Mouse (Mus musculus) forebrain, embryonic 14.5 days (tissue): ENCODE measurements around the gene Mvb12a. TPM values are rescaled to one million over a fixed set of nuclear protein-coding genes. Genes with fewer than 3 reads are reported as not detected.
A peak's percentile ranks its signal among the peaks of the same experiment; 100 is the strongest.

Experiments
- ATAC-seq: fragments of 200-750 bp; cut with Nextera tagmentation; 2 replicates; pipeline ENCODE4 v1.8.0; 2017; ENCODE audit warnings: mild to moderate bottlenecking, moderate library complexity
- DNase-seq: peaks from one replicate; pipeline ENCODE4 v3.0.0-alpha.2; 2015; ENCODE audit warnings: low spot score
- H3K27ac ChIP-seq: fragments of 300-500 bp; sonication (generic); 2 replicates; pipeline ENCODE4 v1.5.1; 2014; ENCODE audit warnings: low read depth, mild to moderate bottlenecking, control low read depth, low read length, moderate library complexity
- H3K27me3 ChIP-seq: fragments of 300-500 bp; sonication (generic); replicated peaks from 2 replicates; pipeline ENCODE4 v1.6.1; 2014; ENCODE audit warnings: low read length, control low read depth, mixed read lengths; ENCODE audit not compliant: control insufficient read depth, insufficient read depth
- H3K36me3 ChIP-seq: fragments of 300-500 bp; sonication (generic); 2 replicates; pipeline ENCODE4 v1.6.1; 2014; ENCODE audit warnings: low read length, control low read depth; ENCODE audit not compliant: control insufficient read depth, insufficient read depth
- H3K4me1 ChIP-seq: fragments of 300-500 bp; sonication (generic); 2 replicates; pipeline ENCODE4 v1.6.1; 2014; ENCODE audit warnings: antibody characterized with exemption, low read length, control low read depth; ENCODE audit not compliant: control insufficient read depth, insufficient read depth
- H3K4me2 ChIP-seq: fragments of 300-500 bp; sonication (generic); 2 replicates; pipeline ENCODE4 v1.6.1; 2014; ENCODE audit warnings: mild to moderate bottlenecking, control low read depth, low read length
- H3K4me3 ChIP-seq: fragments of 300-500 bp; sonication (generic); 2 replicates; pipeline ENCODE4 v1.5.1; 2014; ENCODE audit warnings: low read depth, low read length, control low read depth
- H3K9ac ChIP-seq: fragments of 300-500 bp; sonication (generic); 2 replicates; pipeline ENCODE4 v1.6.1; 2014; ENCODE audit warnings: mild to moderate bottlenecking, low read length, control low read depth, moderate library complexity
- H3K9me3 ChIP-seq: fragments of 300-500 bp; sonication (generic); replicated peaks from 2 replicates; pipeline ENCODE4 v1.6.1; 2016; ENCODE audit warnings: low read length, control low read depth, mixed read lengths; ENCODE audit not compliant: control insufficient read depth
- whole genome bisulfite sequencing: fragments of 180-500 bp; shearing (Covaris S2); extraction: QIAGEN DNeasy Blood & Tissue Kit; methylation state at CpG from one replicate; pipeline ENCODE4 v1.1.7; 2014; 5-methylcytosine and 5-hydroxymethylcytosine counted together
- polyA plus RNA-seq: library from polyadenylated mRNA; unstranded; fragments of >200 nt; fragmentation: Nextera tagmentation; extraction: Ambion mirVana; gene quantifications from 2 replicates; pipeline ENCODE4 v1.2.1, GENCODE M21; 2014

The Mvb12a gene
- polyA plus RNA-seq, 1 experiment from 2014 or later = 71.6 TPM

- H3K27ac ChIP-seq = peak within 1 kb of the TSS; percentile 95
- DNase-seq (peak; percentile 95), ATAC-seq (peak; percentile 84)
- no peaks in the 10 kb centered on the region for H3K27me3 ChIP-seq
- peaks cover 18% of the 10 kb centered on the region; the same call in 1 of the 2 replicates for H3K36me3 ChIP-seq
- under 1% methylated on average over 71 of the region's 71 CpGs for WGBS
- H3K4me2 ChIP-seq = peak within 1 kb of the TSS; percentile 96
- peak within 1 kb of the TSS; percentile 62 for H3K4me3 ChIP-seq
- H3K9me3 ChIP-seq = no peaks in the 10 kb centered on the region
- H3K9ac ChIP-seq = peak within 1 kb of the TSS; percentile 93
- peaks cover 14% of the 10 kb centered on the region for H3K4me1 ChIP-seq
Observed at GRCm38 (mm10) chr8:71591471-71592373, 49.0 kb downstream of the Mvb12a start, which contains the start of gene Pgls. Pgls (plus strand) TSS chr8:71592176.

GRCm38 (mm10) chr8:71592374-71593170 lies 49.9 kb downstream of the Mvb12a start:
- Histone ChIP-seq H3K27ac (peak overlapping the region; percentile 95), H3K4me2 (peak overlapping the region; percentile 96), H3K36me3 (peaks cover 12% of the 10 kb centered on the region; the same call in 1 of the 2 replicates), H3K4me1 (peaks cover 14% of the 10 kb centered on the region), H3K27me3 (no peaks in the 10 kb centered on the region), H3K9me3 (no peaks in the 10 kb centered on the region), H3K9ac (peak overlapping the region; percentile 93), H3K4me3 (peak overlapping the region; percentile 62)
- WGBS = 4% methylated on average over 60 of the region's 60 CpGs
- ATAC-seq (peak; percentile 71), DNase-seq (peak; percentile 69)

GRCm38 (mm10) chr8:71593556-71594323 lies 51.0 kb downstream of the Mvb12a start:
- H3K27ac ChIP-seq = no peak overlapping the region

GRCm38 (mm10) chr8:71594324-71594722 lies 51.6 kb downstream of the Mvb12a start:
- Histone ChIP-seq H3K9me3 (no peaks in the 10 kb centered on the region), H3K27me3 (no peaks in the 10 kb centered on the region), H3K27ac (no peak overlapping the region), H3K36me3 (0 out of 2 replicates have a peak, but pooled peaks cover 12% of the 10 kb centered on the region), H3K4me1 (peaks cover 14% of the 10 kb centered on the region), H3K9ac (no peak overlapping the region), H3K4me3 (no peak overlapping the region), H3K4me2 (no peak overlapping the region)
- ATAC-seq (no peak), DNase-seq (no peak)
- WGBS = 94% methylated on average over 4 of the region's 4 CpGs

More at GRCm38 (mm10) chr8:71593556-71594323, 51.0 kb downstream of the Mvb12a start:
- DNase-seq (no peak), ATAC-seq (no peak)
- Histone ChIP-seq H3K9me3 (no peaks in the 10 kb centered on the region), H3K9ac (no peak overlapping the region; the same call in 1 of the 2 replicates), H3K4me2 (no peak overlapping the region), H3K4me3 (no peak overlapping the region), H3K4me1 (peaks cover 14% of the 10 kb centered on the region), H3K27me3 (no peaks in the 10 kb centered on the region), H3K36me3 (0 out of 2 replicates have a peak, but pooled peaks cover 12% of the 10 kb centered on the region)
- 94% methylated on average over 8 of the region's 8 CpGs for WGBS

GRCm38 (mm10) chr8:71595862-71596261 lies 53.1 kb downstream of the Mvb12a start:
- peak; percentile 45 for ATAC-seq
- H3K36me3 ChIP-seq = 0 out of 2 replicates have a peak, but pooled peaks cover 12% of the 10 kb centered on the region
- peaks cover 14% of the 10 kb centered on the region for H3K4me1 ChIP-seq
- DNase-seq = peak; percentile 86
- no peaks in the 10 kb centered on the region for H3K9me3 ChIP-seq
- H3K27me3 ChIP-seq = peaks cover 5% of the 10 kb centered on the region; the same call in 1 of the 2 replicates
- no peak overlapping the region; the same call in 1 of the 2 replicates for H3K4me2 ChIP-seq
- H3K27ac ChIP-seq = no peak overlapping the region
- 5% methylated on average over 27 of the region's 27 CpGs for WGBS
- H3K9ac ChIP-seq = no peak overlapping the region
- no peak overlapping the region for H3K4me3 ChIP-seq

- H3K4me3 ChIP-seq = no peak overlapping the region
- ATAC-seq (no peak), DNase-seq (no peak)
- no peak overlapping the region for H3K27ac ChIP-seq
- H3K27me3 ChIP-seq = peaks cover 8% of the 10 kb centered on the region; the same call in 1 of the 2 replicates
- H3K9me3 ChIP-seq = no peaks in the 10 kb centered on the region
- 0 out of 2 replicates have a peak, but pooled peaks cover 12% of the 10 kb centered on the region for H3K36me3 ChIP-seq
- WGBS = 56% methylated on average over 6 of the region's 6 CpGs
- no peak overlapping the region for H3K9ac ChIP-seq
- no peak overlapping the region; the same call in 1 of the 2 replicates for H3K4me2 ChIP-seq
- H3K4me1 ChIP-seq = peaks cover 9% of the 10 kb centered on the region
Observed at GRCm38 (mm10) chr8:71596384-71596783, 53.7 kb downstream of the Mvb12a start.

- ATAC-seq (no peak), DNase-seq (no peak)
- Histone ChIP-seq H3K9me3 (no peaks in the 10 kb centered on the region), H3K9ac (no peak overlapping the region), H3K27me3 (peaks cover 12% of the 10 kb centered on the region; the same call in 1 of the 2 replicates), H3K4me1 (peaks cover 8% of the 10 kb centered on the region), H3K36me3 (0 out of 2 replicates have a peak, but pooled peaks cover 12% of the 10 kb centered on the region), H3K27ac (no peak overlapping the region), H3K4me3 (no peak overlapping the region), H3K4me2 (no peak overlapping the region)
- 84% methylated on average over 4 of the region's 4 CpGs for WGBS
Observed at GRCm38 (mm10) chr8:71596798-71597197, 54.1 kb downstream of the Mvb12a start.

GRCm38 (mm10) chr8:71597451-71597850 lies 54.7 kb downstream of the Mvb12a start, which contains the start of gene Fam129c:
Fam129c (plus strand) TSS chr8:71597648.
- H3K4me2 ChIP-seq = no peak within 1 kb of the TSS
- no peak within 1 kb of the TSS for H3K9ac ChIP-seq
- no peak for DNase-seq
- no peak within 1 kb of the TSS for H3K27ac ChIP-seq
- H3K9me3 ChIP-seq = no peaks in the 10 kb centered on the region
- H3K4me3 ChIP-seq = no peak within 1 kb of the TSS
- 93% methylated on average over 3 of the region's 3 CpGs for WGBS
- H3K27me3 ChIP-seq = peaks cover 18% of the 10 kb centered on the region
- peaks cover 8% of the 10 kb centered on the region for H3K4me1 ChIP-seq
- 0 out of 2 replicates have a peak, but pooled peaks cover 12% of the 10 kb centered on the region for H3K36me3 ChIP-seq
- no peak for ATAC-seq
